In the genomic region with DNA sequence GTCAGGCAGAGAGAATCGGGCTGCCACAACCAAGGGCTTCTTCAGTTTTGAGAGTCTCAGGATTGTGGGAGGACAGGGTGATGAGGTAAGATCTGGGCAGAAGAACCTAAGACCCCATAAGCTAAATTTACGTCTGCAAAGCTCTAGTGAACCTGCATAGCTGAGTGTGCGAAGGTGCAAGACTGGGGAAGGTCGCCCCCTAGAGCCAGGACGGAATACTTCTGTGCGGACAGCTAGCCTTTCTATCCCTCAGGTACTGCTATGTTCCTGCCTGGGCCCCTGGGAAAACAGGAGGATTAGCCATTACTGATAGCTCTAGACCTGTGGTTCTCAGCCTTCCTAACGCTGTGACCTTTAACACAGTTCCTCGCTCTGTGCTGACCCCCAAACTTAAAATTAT, we compare ENCODE assay signal across 8 mouse cellular contexts. TPM values are rescaled to one million over a fixed set of nuclear protein-coding genes. Genes with fewer than 3 reads are reported as not detected.
DNase-seq lines count a peak whose midpoint lies in the region; ATAC-seq and TF ChIP-seq lines count a peak whose summit lies in the region.

No protein-coding gene starts in this region.

- peak; percentile 83 to 90 for DNase-seq in heart, adult 18-20 months
- DNase-seq in MEL (ENCODE audit: low read depth, low spot score): peak; percentile 86
- peak; percentile 90 to 93 for DNase-seq in cerebellum, postnatal 14 days
- DNase-seq in gastrocnemius, postnatal 36 days: peak; percentile 67
- DNase-seq in lung, postnatal 10 days: peak; percentile 88

- TF ChIP-seq RAD21 in MEL (IDR thresholded peaks at IDR 0.05; ENCODE audit: low read depth, low read length): peak; percentile 91

- no peaks in the 10 kb centered on the region for H3K36me3 ChIP-seq in heart, embryonic 12.5 days
- no peaks in the 10 kb centered on the region for H3K36me3 ChIP-seq in MEL (ENCODE audit: control insufficient read depth in 1 of 2, insufficient read depth in 2 of 2, low read length in 2 of 2)
- no peaks in the 10 kb centered on the region for H3K36me3 ChIP-seq in kidney, embryonic 15.5 days
- no peaks in the 10 kb centered on the region for H3K36me3 ChIP-seq in small intestine, adult 2 months (ENCODE audit: control insufficient read depth, insufficient read depth, low read length)

- peak; percentile 97 to 99 (median 98) for TF ChIP-seq CTCF in MEL (IDR thresholded peaks at IDR 0.05 in 2 of 3, conservative IDR thresholded peaks at IDR 0.05 in 1 of 3; ENCODE audit: control insufficient read depth in 1 of 3, insufficient read depth in 1 of 3, low read depth in 2 of 3, low read length in 3 of 3, poor library complexity in 1 of 3, severe bottlenecking in 1 of 3)
- peak; percentile 77; the same call in 1 of the 2 replicates for TF ChIP-seq CTCF in small intestine, adult 2 months (IDR thresholded peaks at IDR 0.05; ENCODE audit: extremely low read depth, insufficient read length, insufficient replicate concordance, low read depth, low read length)

- H3K4me1 ChIP-seq in heart, embryonic 12.5 days (replicated peaks): peaks cover 50% of the 10 kb centered on the region
- H3K4me1 ChIP-seq in MEL (ENCODE audit: control insufficient read depth in 1 of 2, insufficient read depth in 2 of 2, low read length in 2 of 2): no peaks in the 10 kb centered on the region
- peaks cover 78% of the 10 kb centered on the region for H3K4me1 ChIP-seq in kidney, embryonic 15.5 days
- peaks cover 3% of the 10 kb centered on the region; the same call in 1 of the 2 replicates for H3K4me1 ChIP-seq in small intestine, adult 2 months (ENCODE audit: control insufficient read depth, insufficient read depth, insufficient read length, low read length)

- no peak overlapping the region for H3K27ac ChIP-seq in heart, embryonic 12.5 days (ENCODE audit: poor library complexity, severe bottlenecking)
- H3K27ac ChIP-seq in MEL (ENCODE audit: control insufficient read depth, low read depth, low read length): no peak overlapping the region
- H3K27ac ChIP-seq in kidney, embryonic 15.5 days: peak overlapping the region; percentile 41; the same call in 1 of the 2 replicates
- H3K27ac ChIP-seq in small intestine, adult 2 months (ENCODE audit: insufficient read depth, low read depth, low read length): no peak overlapping the region

- no peak overlapping the region for H3K9ac ChIP-seq in heart, embryonic 12.5 days
- H3K9ac ChIP-seq in MEL (ENCODE audit: control insufficient read depth, low read depth, low read length, poor library complexity, severe bottlenecking): no peak overlapping the region
- 0 out of 2 replicates have a peak overlapping the region, but pooled peaks have one; percentile 23 for H3K9ac ChIP-seq in kidney, embryonic 15.5 days

- no peak for TF ChIP-seq POLR2A in MEL (IDR thresholded peaks at IDR 0.05; ENCODE audit: control insufficient read depth in 1 of 2, insufficient read depth in 1 of 2, low read depth in 1 of 2, low read length in 2 of 2, poor library complexity in 1 of 2)
- no peak for TF ChIP-seq POLR2A in small intestine, adult 2 months (IDR thresholded peaks at IDR 0.05; ENCODE audit: low read depth, low read length)

- H3K4me3 ChIP-seq in heart, embryonic 12.5 days: no peak overlapping the region
- H3K4me3 ChIP-seq in MEL (ENCODE audit: control insufficient read depth in 1 of 2, insufficient read depth in 1 of 2, low read depth in 2 of 2, low read length in 2 of 2): no peak overlapping the region
- H3K4me3 ChIP-seq in kidney, embryonic 15.5 days (replicated peaks): no peak overlapping the region
- H3K4me3 ChIP-seq in small intestine, adult 2 months (ENCODE audit: low read depth, low read length): no peak overlapping the region

- ATAC-seq in heart, embryonic 12.5 days (ENCODE audit: insufficient number of reproducible peaks, low FRiP score): no peak
- no peak for ATAC-seq in kidney, embryonic 15.5 days (replicated peaks; ENCODE audit: low FRiP score)

- H3K9me3 ChIP-seq in heart, embryonic 12.5 days (replicated peaks): no peaks in the 10 kb centered on the region
- no peaks in the 10 kb centered on the region for H3K9me3 ChIP-seq in MEL (replicated peaks; ENCODE audit: insufficient read depth, low read length)
- H3K9me3 ChIP-seq in kidney, embryonic 15.5 days (replicated peaks): no peaks in the 10 kb centered on the region

- no peaks in the 10 kb centered on the region for H3K79me2 ChIP-seq in MEL (ENCODE audit: control insufficient read depth, insufficient read depth, low read length, poor library complexity)

- intact Hi-C loops in gastrocnemius, postnatal 36 days (cut with DNase I): loop anchor here (2.0 kb wide), 1 partner anchor 58 kb away; no protein-coding TSS in a partner anchor

- 8% methylated on average over 8 of the region's 8 CpGs for WGBS in heart, embryonic 12.5 days
- 9% methylated on average over 8 of the region's 8 CpGs for WGBS in kidney, embryonic 15.5 days
- 8% methylated on average over 8 of the region's 8 CpGs for WGBS in small intestine, adult 2 months

- no peaks in the 10 kb centered on the region for H3K27me3 ChIP-seq in heart, embryonic 12.5 days (replicated peaks)
- H3K27me3 ChIP-seq in MEL (ENCODE audit: control insufficient read depth in 1 of 2, insufficient read depth in 2 of 2, low read length in 2 of 2): peaks cover 0 to 4% of the 10 kb centered on the region in 2 experiments
- no peaks in the 10 kb centered on the region for H3K27me3 ChIP-seq in kidney, embryonic 15.5 days
- H3K27me3 ChIP-seq in small intestine, adult 2 months (ENCODE audit: control insufficient read depth, insufficient read depth, low read length): no peaks in the 10 kb centered on the region

- no peak overlapping the region for H3K4me2 ChIP-seq in heart, embryonic 12.5 days
- no peak overlapping the region for H3K4me2 ChIP-seq in kidney, embryonic 15.5 days

- no peak for TF ChIP-seq EP300 in MEL (IDR thresholded peaks at IDR 0.05; ENCODE audit: low read depth in 1 of 2, low read length in 2 of 2)

TF ChIP-seq in MEL, 35 proteins besides CTCF, POLR2A, EP300 and RAD21 (continues in another document):
- no peak for TF ChIP-seq ZKSCAN1 (IDR thresholded peaks at IDR 0.05; ENCODE audit: low read depth, low read length)
- TF ChIP-seq USF2 (IDR thresholded peaks at IDR 0.05; ENCODE audit: borderline replicate concordance in 1 of 2, insufficient read depth in 1 of 2, low read depth in 1 of 2, low read length in 2 of 2): no peak
- TF ChIP-seq ZMIZ1 (IDR thresholded peaks at IDR 0.05; ENCODE audit: low read depth, low read length): no peak
- TF ChIP-seq MAFK (IDR thresholded peaks at IDR 0.05; ENCODE audit: borderline replicate concordance, low read depth, low read length): no peak
- TF ChIP-seq NELFE (IDR thresholded peaks at IDR 0.05; ENCODE audit: low read depth, low read length): no peak
- no peak for TF ChIP-seq TAL1 (IDR thresholded peaks at IDR 0.05; ENCODE audit: low read length)
- TF ChIP-seq ELF1 (IDR thresholded peaks at IDR 0.05; ENCODE audit: low read depth, low read length): peak; percentile 22; the same call in 1 of the 2 replicates
- TF ChIP-seq TCF12 (IDR thresholded peaks at IDR 0.05; ENCODE audit: low read depth, low read length): no peak
- TF ChIP-seq RCOR1 (IDR thresholded peaks at IDR 0.05; ENCODE audit: low read depth, low read length): no peak
- TF ChIP-seq SIN3A (IDR thresholded peaks at IDR 0.05; ENCODE audit: low read length): no peak; the same call in 1 of the 2 replicates
- TF ChIP-seq MYB (IDR thresholded peaks at IDR 0.05; ENCODE audit: low read depth, low read length): no peak
- TF ChIP-seq MAX (IDR thresholded peaks at IDR 0.05; ENCODE audit: low read length): no peak
- no peak for TF ChIP-seq MAZ (IDR thresholded peaks at IDR 0.05; ENCODE audit: low read depth, low read length)
- TF ChIP-seq USF1 (IDR thresholded peaks at IDR 0.05; ENCODE audit: low read depth, low read length): no peak
- peak; percentile 92 for TF ChIP-seq ZC3H11A (IDR thresholded peaks at IDR 0.05; ENCODE audit: low read depth, low read length)
- no peak for TF ChIP-seq MXI1 (IDR thresholded peaks at IDR 0.05; ENCODE audit: low read depth, low read length)
- no peak for TF ChIP-seq POLR2AphosphoS2 (IDR thresholded peaks at IDR 0.05; ENCODE audit: low read length)
- no peak for TF ChIP-seq NRF1 (IDR thresholded peaks at IDR 0.05; ENCODE audit: insufficient read depth, low read depth, low read length, poor library complexity, severe bottlenecking)
- no peak for TF ChIP-seq HCFC1 (IDR thresholded peaks at IDR 0.05; ENCODE audit: low read depth, low read length)
- TF ChIP-seq KAT2A (conservative IDR thresholded peaks at IDR 0.05; ENCODE audit: low read depth, low read length): no peak

RNA-seq across cellular contexts. Expression of gene Slc48a1, which starts 1.8 kb away (rescaled TPM):
- 10 to 100 TPM; 57.9 to 69.7 TPM for total RNA-seq in heart, adult 18-20 months (2021)
- 52.9 and 55.0 TPM in 2 replicates for polyA plus RNA-seq in heart, embryonic 12.5 days (2016; fragmentation: Nextera tagmentation; extraction: Ambion mirVana)
- 116 and 136 TPM in 2 replicates for total RNA-seq in MEL (2012; rRNA removed)
- 100 to 1,000 TPM in 1 of 2 experiments, not detected in 1; 299 TPM for polyA plus RNA-seq in MEL (2012; ENCODE audit: insufficient read depth in 1 of 2, insufficient read length in 2 of 2, low read depth in 1 of 2, low replicate concordance in 2 of 2, missing spikeins in 1 of 2)
- 10 to 100 TPM; 44.8 to 46.2 TPM for total RNA-seq in gastrocnemius, postnatal 36 days (2021)
- polyA plus RNA-seq in kidney, embryonic 15.5 days (2015; fragmentation: Nextera tagmentation; extraction: Ambion mirVana): 57.5 and 58.8 TPM in 2 replicates
- 20.8 and 22.1 TPM in 2 replicates for polyA plus RNA-seq in small intestine, adult 2 months (2012; rRNA removed)

RNA-seq across cellular contexts. Expression of gene Rapgef3, which starts 8.7 kb away (rescaled TPM):
- total RNA-seq in heart, adult 18-20 months (2021): 10 to 100 TPM; 21.8 to 23.3 TPM
- polyA plus RNA-seq in heart, embryonic 12.5 days (2016; fragmentation: Nextera tagmentation; extraction: Ambion mirVana): 22.0 and 22.9 TPM in 2 replicates
- total RNA-seq in MEL (2012; rRNA removed): 4.0 and 7.4 TPM in 2 replicates
- 1 to 10 TPM in 1 of 2 experiments, not detected in 1; 6.6 TPM for polyA plus RNA-seq in MEL (2012; ENCODE audit: insufficient read depth in 1 of 2, insufficient read length in 2 of 2, low read depth in 1 of 2, low replicate concordance in 2 of 2, missing spikeins in 1 of 2)
- total RNA-seq in gastrocnemius, postnatal 36 days (2021): 1 to 10 TPM; 5.1 to 7.7 TPM
- 23.0 and 29.7 TPM in 2 replicates for polyA plus RNA-seq in kidney, embryonic 15.5 days (2015; fragmentation: Nextera tagmentation; extraction: Ambion mirVana)
- 11.3 and 17.1 TPM in 2 replicates for polyA plus RNA-seq in small intestine, adult 2 months (2012; rRNA removed)

RNA-seq across cellular contexts. Expression of gene Endou, which starts 45.4 kb away (rescaled TPM):
- 1 to 10 TPM; 1.3 to 1.8 TPM for total RNA-seq in heart, adult 18-20 months (2021)
- polyA plus RNA-seq in heart, embryonic 12.5 days (2016; fragmentation: Nextera tagmentation; extraction: Ambion mirVana): 0.14 and 0.15 TPM in 2 replicates
- 0.07 and 0.08 TPM in 2 replicates for total RNA-seq in MEL (2012; rRNA removed)
- under 1 TPM in 1 of 2 experiments, not detected in 1; 0.10 TPM for polyA plus RNA-seq in MEL (2012; ENCODE audit: insufficient read depth in 1 of 2, insufficient read length in 2 of 2, low read depth in 1 of 2, low replicate concordance in 2 of 2, missing spikeins in 1 of 2)
- total RNA-seq in gastrocnemius, postnatal 36 days (2021): under 1 TPM; 0.44 to 0.77 TPM
- 0.36 and 0.85 TPM in 2 replicates for polyA plus RNA-seq in kidney, embryonic 15.5 days (2015; fragmentation: Nextera tagmentation; extraction: Ambion mirVana)
- 0.24 and 0.51 TPM in 2 replicates for polyA plus RNA-seq in small intestine, adult 2 months (2012; rRNA removed)
